Mouse (Mus musculus) spleen, postnatal 0 days (tissue): ENCODE data around the gene Evi5. TPM values are rescaled to one million over a fixed set of nuclear protein-coding genes. Genes with fewer than 3 reads are reported as not detected.

ENCODE experiments used
- polyA plus RNA-seq: library from polyadenylated mRNA; unstranded; fragments of >200 nt; fragmentation: Nextera tagmentation; extraction: Ambion mirVana; gene quantifications from 2 replicates; pipeline ENCODE4 v1.2.1, GENCODE M21; 2015

Gene Evi5
- 62.2 and 66.7 TPM in 2 replicates for polyA plus RNA-seq

DNA sequence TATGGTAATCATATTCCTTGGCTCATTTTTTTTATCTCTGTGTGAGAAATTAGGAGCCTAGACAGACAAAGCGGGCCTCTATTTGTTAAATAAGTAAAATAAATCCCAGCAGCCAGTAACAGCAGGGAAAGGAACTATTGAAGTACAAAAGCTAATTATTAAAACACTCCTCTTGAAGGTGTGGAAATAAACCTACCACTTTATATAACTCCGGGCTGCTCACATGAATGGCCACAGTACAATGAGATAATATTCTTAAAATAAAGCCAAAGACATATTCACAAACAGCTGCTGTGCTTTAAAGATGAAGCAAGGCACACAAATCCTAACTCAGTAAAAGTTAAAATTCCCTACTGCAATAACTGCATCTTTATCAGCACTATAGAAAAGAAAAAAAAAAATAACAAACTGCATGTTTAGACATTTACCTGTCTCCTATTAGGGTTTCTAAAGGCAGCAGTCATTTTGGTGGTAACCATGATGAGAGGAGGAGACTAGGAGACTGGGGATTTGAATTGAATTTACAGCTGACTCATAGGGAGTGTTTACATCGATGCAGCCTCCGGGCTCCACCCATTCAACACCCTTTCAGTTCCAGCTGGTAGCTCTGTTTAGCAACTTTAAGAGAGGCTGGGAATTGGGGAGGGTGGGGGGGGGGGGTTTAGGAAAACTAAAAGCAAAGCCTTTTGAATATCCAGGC lies at the start of gene Evi5:
Gene Evi5 (minus strand): TSS at position 547 of the 700 bp plus-strand sequence.

GRCm38 (mm10) chr5:107900206-107901013 lies 25.5 kb upstream of the Evi5 start, which contains the start of gene Rpl5:
Rpl5 (plus strand) TSS chr5:107900502.

DNA sequence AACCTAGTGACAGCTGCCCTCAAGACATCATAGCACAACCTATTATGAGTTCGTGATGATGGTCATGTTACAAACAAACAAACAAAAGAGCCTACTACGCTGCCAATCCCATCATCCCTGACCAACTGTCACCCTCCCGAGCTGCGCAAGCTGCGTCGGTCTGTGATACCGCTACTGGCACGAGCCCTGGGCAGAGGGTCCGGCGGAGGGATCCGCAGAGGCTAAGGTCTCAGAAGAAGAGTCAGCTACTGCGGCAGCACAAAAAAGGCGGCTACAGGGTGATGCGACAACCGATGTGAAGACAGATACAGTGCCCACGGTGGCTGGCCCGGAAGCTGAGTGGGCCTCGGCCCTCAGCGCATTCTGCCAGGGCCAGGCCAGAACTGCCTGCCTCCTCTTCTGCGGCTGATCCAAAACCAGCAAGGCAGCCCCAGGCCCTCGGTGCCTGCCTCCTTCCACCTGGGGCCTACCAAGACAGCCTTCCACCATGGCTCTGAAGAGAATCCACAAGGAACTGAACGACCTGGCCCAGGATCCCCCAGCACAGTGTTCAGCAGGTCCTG lies 44.8 kb downstream of the Evi5 start, which contains the start of gene Ube2d2b:
Gene Ube2d2b (plus strand): TSS at position 102 of the 563 bp plus-strand sequence.

DNA sequence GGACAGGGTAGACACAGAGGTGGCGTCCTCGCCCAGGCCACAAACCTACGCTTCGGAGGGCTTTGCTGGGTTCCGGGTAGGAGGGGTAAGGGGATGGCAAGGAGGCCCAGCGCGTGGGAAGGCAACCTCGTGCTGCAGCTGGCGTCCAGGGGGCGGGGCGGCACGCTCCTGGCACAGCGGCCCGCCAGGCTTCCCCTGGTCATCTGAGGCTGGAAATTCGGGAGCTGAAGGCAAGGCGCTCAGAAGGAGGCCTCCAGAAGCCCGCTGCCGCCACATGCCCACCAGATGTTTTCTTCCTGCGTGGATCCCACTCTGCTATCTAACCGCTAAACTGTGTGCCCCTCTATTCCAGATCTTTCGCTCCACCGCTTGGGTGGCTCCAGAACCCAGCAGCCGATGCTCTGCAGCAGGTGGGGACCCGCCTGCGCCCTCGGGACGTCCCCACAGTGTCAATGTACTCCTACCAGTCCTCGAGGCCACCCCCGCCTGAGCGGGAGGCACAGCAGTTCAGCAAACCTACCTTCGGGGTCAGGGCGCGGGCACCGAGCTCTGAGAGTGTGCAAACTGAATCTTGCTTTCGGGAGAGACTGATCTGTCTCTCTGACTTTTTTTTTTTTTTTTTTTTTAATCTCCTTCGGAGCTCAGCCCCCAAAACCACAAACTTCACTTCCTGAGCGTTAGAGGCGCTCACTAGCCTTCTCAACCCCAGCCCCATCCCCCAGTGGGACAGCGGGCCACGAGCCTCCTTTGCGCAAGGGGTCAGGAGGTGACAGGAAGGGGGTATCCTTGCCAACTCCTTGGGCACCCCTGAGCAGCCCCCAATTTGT lies 149.3 kb downstream of the Evi5 start, which contains the start of gene Gfi1:
Gene Gfi1 (minus strand): TSS at position 602 of the 827 bp plus-strand sequence.

Other genes with a start within 250 kb of the Evi5 start
- 2.3 and 3.2 TPM in 2 replicates for gene Gfi1, start 149.1 kb downstream of the Evi5 start, polyA plus RNA-seq
- gene Ube2d2b, start 45.0 kb downstream of the Evi5 start, polyA plus RNA-seq = 0.53 and 0.63 TPM in 2 replicates
- 40.6 and 41.4 TPM in 2 replicates for gene Rpl5, start 25.4 kb upstream of the Evi5 start, polyA plus RNA-seq
- 22.7 and 24.7 TPM in 2 replicates for gene Fam69a, start 112.0 kb upstream of the Evi5 start, polyA plus RNA-seq
- gene Mtf2, start 190.6 kb upstream of the Evi5 start, polyA plus RNA-seq = 49.9 and 58.7 TPM in 2 replicates